Mouse (Mus musculus): ENCODE measurements around the gene Tnfrsf17.

DNA sequence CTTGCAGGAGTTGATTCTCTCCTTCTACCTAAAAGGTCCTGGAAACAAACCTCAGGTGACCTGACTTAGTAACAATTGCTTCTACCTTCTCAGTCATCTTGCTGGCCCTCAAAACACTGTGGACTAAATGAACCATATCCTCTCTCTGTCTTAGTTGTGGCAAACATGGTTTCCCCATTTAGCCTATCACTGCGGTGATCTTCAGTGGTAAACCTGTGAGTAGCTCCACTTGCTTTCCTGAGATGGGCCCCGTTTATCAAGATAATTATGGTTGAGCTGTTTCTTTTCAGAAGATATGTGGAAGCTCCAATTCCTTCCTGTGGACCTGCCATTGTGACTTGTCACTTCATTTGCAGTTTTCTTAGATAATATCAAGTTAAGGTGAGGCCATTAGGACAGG, 28.7 kb upstream of the Tnfrsf17 start:
- TF ChIP-seq POLR2A (IDR thresholded peaks at IDR 0.05; ENCODE audit: low read depth, low read length) (no peak), CTCF (IDR thresholded peaks at IDR 0.05; ENCODE audit: extremely low read depth, insufficient read depth, insufficient read length, insufficient replicate concordance) (no peak)

Measured in spleen, adult 2 months (tissue).